Mouse (Mus musculus): ENCODE results near the gene Pced1b. TPM values are rescaled to one million over a fixed set of nuclear protein-coding genes. Genes with fewer than 3 reads are reported as not detected.

The Pced1b gene
- polyA plus RNA-seq, 1 experiment from 2014 or later, result 8.0 TPM

- Histone ChIP-seq H3K4me1 (replicated peaks; ENCODE audit: insufficient read depth, low read length) (peaks cover 3% of the 10 kb centered on the region; the same call in 1 of the 2 replicates), H3K9ac (ENCODE audit: low read depth, low read length) (no peak overlapping the region), H3K36me3 (ENCODE audit: insufficient read depth, low read length) (no peaks in the 10 kb centered on the region), H3K4me3 (replicated peaks; ENCODE audit: low read depth, low read length) (no peak overlapping the region), H3K9me3 (replicated peaks; ENCODE audit: low read length) (no peaks in the 10 kb centered on the region), H3K4me2 (ENCODE audit: low read length) (0 out of 2 replicates have a peak overlapping the region, but pooled peaks have one; percentile 92), H3K27me3 (ENCODE audit: insufficient read depth, low read length) (no peaks in the 10 kb centered on the region), H3K27ac (no peak overlapping the region)
- no peak for TF ChIP-seq CTCF (IDR thresholded peaks at IDR 0.05; ENCODE audit: low read depth)
- DNase-seq (ENCODE audit: low spot score) (no peak), ATAC-seq (replicated peaks; ENCODE audit: low FRiP score, low read depth) (no peak)
- WGBS, result 78% methylated on average over 18 of the region's 18 CpGs
Observed at GRCm38 (mm10) chr15:97245392-97245791, 1.5 kb upstream of the Pced1b start.

- Histone ChIP-seq H3K4me1 (replicated peaks; ENCODE audit: insufficient read depth, low read length) (peaks cover 3% of the 10 kb centered on the region; the same call in 1 of the 2 replicates), H3K27me3 (ENCODE audit: insufficient read depth, low read length) (no peaks in the 10 kb centered on the region), H3K9ac (ENCODE audit: low read depth, low read length) (peak overlapping the region; percentile 97; the same call in 1 of the 2 replicates), H3K4me2 (ENCODE audit: low read length) (peak overlapping the region; percentile 92), H3K4me3 (replicated peaks; ENCODE audit: low read depth, low read length) (peak overlapping the region; percentile 89), H3K9me3 (replicated peaks; ENCODE audit: low read length) (no peaks in the 10 kb centered on the region), H3K27ac (0 out of 2 replicates have a peak overlapping the region, but pooled peaks have one; percentile 96), H3K36me3 (ENCODE audit: insufficient read depth, low read length) (no peaks in the 10 kb centered on the region)
- ATAC-seq (replicated peaks; ENCODE audit: low FRiP score, low read depth), result no peak
- TF ChIP-seq CTCF (IDR thresholded peaks at IDR 0.05; ENCODE audit: low read depth), result no peak
- whole genome bisulfite sequencing, result 25% methylated on average over 14 of the region's 14 CpGs
- no peak for DNase-seq (ENCODE audit: low spot score)
Observed at GRCm38 (mm10) chr15:97246256-97246655, 651 bp upstream of the Pced1b start.

GRCm38 (mm10) chr15:97247791-97248161 is 869 bp downstream of the Pced1b start:
- Histone ChIP-seq H3K27me3 (ENCODE audit: insufficient read depth, low read length) (no peaks in the 10 kb centered on the region), H3K4me2 (ENCODE audit: low read length) (peak overlapping the region; percentile 92), H3K27ac (peak overlapping the region; percentile 96), H3K4me1 (replicated peaks; ENCODE audit: insufficient read depth, low read length) (peaks cover 3% of the 10 kb centered on the region; the same call in 1 of the 2 replicates), H3K9ac (ENCODE audit: low read depth, low read length) (peak overlapping the region; percentile 97), H3K36me3 (ENCODE audit: insufficient read depth, low read length) (no peaks in the 10 kb centered on the region), H3K4me3 (replicated peaks; ENCODE audit: low read depth, low read length) (peak overlapping the region; percentile 89), H3K9me3 (replicated peaks; ENCODE audit: low read length) (no peaks in the 10 kb centered on the region)
- DNase-seq (ENCODE audit: low spot score), result peak; percentile 82
- TF ChIP-seq CTCF (IDR thresholded peaks at IDR 0.05; ENCODE audit: low read depth), result peak; percentile 12; the same call in 1 of the 2 replicates
- no peak for ATAC-seq (replicated peaks; ENCODE audit: low FRiP score, low read depth)
- WGBS, result under 1% methylated on average over 14 of the region's 14 CpGs

- ATAC-seq (replicated peaks; ENCODE audit: low FRiP score, low read depth), result no peak
Observed at GRCm38 (mm10) chr15:97248296-97248695, 1.4 kb downstream of the Pced1b start.

GRCm38 (mm10) chr15:97249322-97249721 is 2.4 kb downstream of the Pced1b start:
- Histone ChIP-seq H3K4me2 (ENCODE audit: low read length) (no peak overlapping the region), H3K4me1 (replicated peaks; ENCODE audit: insufficient read depth, low read length) (peaks cover 3% of the 10 kb centered on the region; the same call in 1 of the 2 replicates), H3K36me3 (ENCODE audit: insufficient read depth, low read length) (no peaks in the 10 kb centered on the region), H3K9ac (ENCODE audit: low read depth, low read length) (no peak overlapping the region), H3K9me3 (replicated peaks; ENCODE audit: low read length) (no peaks in the 10 kb centered on the region), H3K27ac (no peak overlapping the region), H3K4me3 (replicated peaks; ENCODE audit: low read depth, low read length) (no peak overlapping the region), H3K27me3 (ENCODE audit: insufficient read depth, low read length) (no peaks in the 10 kb centered on the region)
- TF ChIP-seq CTCF (IDR thresholded peaks at IDR 0.05; ENCODE audit: low read depth), result no peak
- DNase-seq (ENCODE audit: low spot score) (no peak), ATAC-seq (replicated peaks; ENCODE audit: low FRiP score, low read depth) (no peak)
- WGBS, result 93% methylated on average over 10 of the region's 10 CpGs

More at GRCm38 (mm10) chr15:97248296-97248695, 1.4 kb downstream of the Pced1b start:
- 14% methylated on average over 8 of the region's 8 CpGs for WGBS
- no peaks in the 10 kb centered on the region for H3K27me3 ChIP-seq (ENCODE audit: insufficient read depth, low read length)
- no peaks in the 10 kb centered on the region for H3K9me3 ChIP-seq (replicated peaks; ENCODE audit: low read length)
- peak overlapping the region; percentile 92 for H3K4me2 ChIP-seq (ENCODE audit: low read length)
- peak; percentile 74 for DNase-seq (ENCODE audit: low spot score)
- peaks cover 3% of the 10 kb centered on the region; the same call in 1 of the 2 replicates for H3K4me1 ChIP-seq (replicated peaks; ENCODE audit: insufficient read depth, low read length)
- peak overlapping the region; percentile 89 for H3K4me3 ChIP-seq (replicated peaks; ENCODE audit: low read depth, low read length)
- peak overlapping the region; percentile 97 for H3K9ac ChIP-seq (ENCODE audit: low read depth, low read length)
- peak overlapping the region; percentile 96 for H3K27ac ChIP-seq
- H3K36me3 ChIP-seq (ENCODE audit: insufficient read depth, low read length), result no peaks in the 10 kb centered on the region
- no peak for TF ChIP-seq CTCF (IDR thresholded peaks at IDR 0.05; ENCODE audit: low read depth)

GRCm38 (mm10) chr15:97252493-97253034 is 5.7 kb downstream of the Pced1b start:
- Histone ChIP-seq H3K9me3 (replicated peaks; ENCODE audit: low read length) (no peaks in the 10 kb centered on the region), H3K4me2 (ENCODE audit: low read length) (no peak overlapping the region), H3K4me1 (replicated peaks; ENCODE audit: insufficient read depth, low read length) (peaks cover 8% of the 10 kb centered on the region; the same call in 1 of the 2 replicates), H3K27me3 (ENCODE audit: insufficient read depth, low read length) (no peaks in the 10 kb centered on the region), H3K27ac (no peak overlapping the region), H3K9ac (ENCODE audit: low read depth, low read length) (no peak overlapping the region), H3K36me3 (ENCODE audit: insufficient read depth, low read length) (no peaks in the 10 kb centered on the region), H3K4me3 (replicated peaks; ENCODE audit: low read depth, low read length) (no peak overlapping the region)
- DNase-seq (ENCODE audit: low spot score), result no peak
- no peak for TF ChIP-seq CTCF (IDR thresholded peaks at IDR 0.05; ENCODE audit: low read depth)
- ATAC-seq (replicated peaks; ENCODE audit: low FRiP score, low read depth), result no peak
- 77% methylated on average over 8 of the region's 8 CpGs for WGBS

Data from kidney, postnatal 0 days (tissue).